Mouse (Mus musculus): ENCODE results near the gene Cep290. TPM values are rescaled to one million over a fixed set of nuclear protein-coding genes. Genes with fewer than 3 reads are reported as not detected.

The Cep290 gene
- 5.7 and 6.2 TPM in 2 replicates for polyA plus RNA-seq (2015; fragmentation: Nextera tagmentation; extraction: Ambion mirVana)

DNA sequence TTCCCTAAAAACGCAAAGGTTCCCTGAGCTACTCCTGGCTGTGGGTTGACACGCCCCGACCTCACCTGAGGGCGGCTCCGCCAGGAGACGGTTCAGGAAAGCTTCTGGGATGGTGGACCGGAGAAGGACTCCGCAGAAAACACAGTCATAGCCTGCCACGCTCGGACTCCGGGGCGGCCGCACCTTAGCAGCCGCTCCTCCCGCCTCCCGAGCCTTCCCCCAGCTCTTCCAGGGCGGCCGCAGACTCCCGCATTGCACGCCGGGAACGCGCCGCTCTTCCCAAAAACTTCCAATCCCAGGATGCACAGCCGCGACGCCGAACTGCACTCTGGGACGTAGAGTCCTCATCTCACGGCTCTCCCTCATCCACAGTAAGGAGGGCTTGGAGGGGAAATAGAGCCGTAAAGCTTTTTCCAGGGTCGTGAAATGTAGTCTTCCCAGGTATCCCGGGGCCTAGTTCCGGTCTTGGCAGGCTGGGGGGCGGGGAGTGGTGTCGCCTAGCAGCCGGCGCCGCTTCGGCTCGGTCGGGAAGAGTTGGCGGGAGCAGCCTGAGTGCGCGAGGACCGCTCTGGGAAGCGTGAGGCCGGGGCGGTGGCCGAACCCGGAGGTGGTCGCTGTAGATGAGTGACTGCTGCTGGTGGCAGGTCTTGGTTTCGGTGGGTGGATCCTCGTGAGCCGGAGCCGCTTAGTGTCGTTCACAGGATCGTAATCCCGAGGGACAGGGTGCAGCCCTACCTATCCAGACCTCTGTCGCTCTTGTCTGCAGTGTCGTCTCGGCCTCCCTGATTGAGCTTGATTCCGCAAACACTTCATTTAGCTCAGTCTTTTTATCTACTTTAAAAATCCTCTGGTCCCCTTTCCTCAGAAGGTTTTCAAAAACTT is at the start of gene Cep290, which contains the start of gene Tmtc3:
TSS of gene Cep290 (plus strand) at position 462 of the 882 bp plus-strand sequence.
TSS of gene Tmtc3 (minus strand) at position 254 of the 882 bp plus-strand sequence.
- H3K4me3 ChIP-seq: peak within 1 kb of the TSS; percentile 83
- peak within 1 kb of the TSS; percentile 85 for H3K4me2 ChIP-seq
- no peaks in the 10 kb centered on the region for H3K27me3 ChIP-seq
- peaks cover 14% of the 10 kb centered on the region for H3K4me1 ChIP-seq (replicated peaks)
- under 1% methylated on average over 63 of the region's 63 CpGs for WGBS
- H3K9ac ChIP-seq: peak within 1 kb of the TSS; percentile 86
- H3K36me3 ChIP-seq: peaks cover 5% of the 10 kb centered on the region; the same call in 1 of the 2 replicates
- H3K9me3 ChIP-seq: no peaks in the 10 kb centered on the region
- ATAC-seq (ENCODE audit: low read depth): peak; percentile 100
- H3K27ac ChIP-seq (replicated peaks): peak within 1 kb of the TSS; percentile 76

DNA sequence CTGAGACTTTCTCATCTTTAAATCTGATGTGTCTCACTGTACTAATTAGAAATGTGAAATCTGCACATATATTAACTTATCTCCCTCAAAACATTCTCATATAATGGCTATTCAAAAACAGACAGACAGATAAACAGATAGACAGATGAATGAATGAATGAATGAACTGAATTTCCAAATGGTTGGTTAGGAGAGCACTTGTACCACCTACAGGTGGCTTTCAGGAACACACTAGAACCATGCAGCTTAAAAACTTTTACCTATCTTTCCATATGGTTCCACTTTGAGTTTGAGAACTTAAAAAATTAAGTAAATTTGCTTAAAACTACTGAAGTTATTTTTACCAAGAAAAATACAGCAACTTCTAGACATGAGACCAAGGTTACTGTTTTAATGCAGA is 38.0 kb upstream of the Cep290 start:
- H3K4me1 ChIP-seq (replicated peaks): no peaks in the 10 kb centered on the region
- no peak for ATAC-seq (ENCODE audit: low read depth)
- H3K27me3 ChIP-seq: no peaks in the 10 kb centered on the region
- no peak overlapping the region for H3K4me3 ChIP-seq
- H3K9ac ChIP-seq: no peak overlapping the region
- no peaks in the 10 kb centered on the region for H3K9me3 ChIP-seq
- H3K27ac ChIP-seq (replicated peaks): no peak overlapping the region
- H3K36me3 ChIP-seq: peaks cover 27% of the 10 kb centered on the region
- no peak overlapping the region for H3K4me2 ChIP-seq

DNA sequence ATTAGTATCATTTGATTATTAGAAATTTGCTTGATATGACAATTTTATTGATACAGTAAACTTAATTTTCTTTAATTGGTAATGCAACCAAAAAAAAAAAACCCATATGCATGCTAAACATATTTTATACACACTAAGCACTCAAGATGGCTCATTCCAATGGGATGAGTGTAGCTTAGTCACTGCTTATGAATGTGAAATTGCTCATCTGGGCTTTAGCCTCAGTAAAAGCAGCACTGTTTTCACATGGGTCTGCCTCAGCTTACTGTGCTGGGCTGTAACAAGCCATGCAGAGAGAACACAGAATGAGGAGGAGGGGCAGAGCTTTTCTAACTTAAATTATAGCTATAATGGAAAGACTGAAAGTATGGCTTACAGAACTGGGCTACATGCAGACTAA is 26.8 kb upstream of the Cep290 start:
- no peaks in the 10 kb centered on the region for H3K27me3 ChIP-seq
- no peaks in the 10 kb centered on the region for H3K9me3 ChIP-seq
- H3K9ac ChIP-seq: no peak overlapping the region
- H3K4me3 ChIP-seq: no peak overlapping the region
- no peak for ATAC-seq (ENCODE audit: low read depth)
- H3K4me2 ChIP-seq: no peak overlapping the region
- peaks cover 28% of the 10 kb centered on the region for H3K36me3 ChIP-seq
- H3K27ac ChIP-seq (replicated peaks): no peak overlapping the region
- H3K4me1 ChIP-seq (replicated peaks): no peaks in the 10 kb centered on the region

DNA sequence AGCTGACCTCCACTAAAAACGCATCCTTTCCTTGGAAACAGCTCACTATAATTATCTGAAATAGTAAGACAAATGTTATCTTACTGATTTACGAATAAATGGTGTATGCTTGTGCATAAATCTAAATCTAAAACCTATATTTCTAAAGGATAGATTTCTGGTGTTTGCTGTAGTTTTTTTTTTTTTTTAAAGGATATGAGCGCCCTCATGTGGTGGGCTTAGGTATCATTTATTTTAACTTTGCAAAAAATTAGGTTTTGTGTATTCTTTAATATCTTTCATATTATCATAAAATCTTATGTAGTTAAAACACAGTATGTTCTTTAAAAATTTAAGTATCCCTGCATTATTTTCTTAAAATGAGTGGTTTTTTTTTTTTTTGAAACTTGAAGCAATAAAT is 12.3 kb upstream of the Cep290 start:
- Histone ChIP-seq H3K9me3 (no peaks in the 10 kb centered on the region), H3K36me3 (peaks cover 23% of the 10 kb centered on the region), H3K27me3 (no peaks in the 10 kb centered on the region), H3K4me1 (replicated peaks) (no peaks in the 10 kb centered on the region), H3K27ac (replicated peaks) (no peak overlapping the region), H3K9ac (no peak overlapping the region), H3K4me3 (no peak overlapping the region), H3K4me2 (no peak overlapping the region)
- ATAC-seq (ENCODE audit: low read depth): no peak
- WGBS: 61% methylated on average over 3 of the region's 3 CpGs

DNA sequence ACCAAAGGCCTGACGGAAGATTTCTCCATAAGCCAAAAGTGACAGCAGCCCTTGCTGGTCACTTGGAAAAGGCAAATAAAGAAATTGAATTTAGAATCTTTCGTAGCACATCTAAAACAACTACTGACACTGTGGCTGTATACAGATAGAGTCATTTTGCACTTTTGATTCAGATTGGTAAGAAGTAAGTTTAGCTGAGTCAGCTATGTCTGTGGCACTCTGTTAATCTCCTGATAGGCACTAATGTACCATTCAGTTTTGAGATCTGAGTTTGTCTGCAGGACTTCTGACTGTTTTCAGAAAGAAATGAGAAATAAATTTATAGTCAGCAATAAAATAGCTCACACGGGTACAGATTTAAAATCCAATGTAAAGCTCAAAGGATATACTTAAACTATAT is 7.8 kb upstream of the Cep290 start:
- no peak overlapping the region for H3K4me3 ChIP-seq
- no peaks in the 10 kb centered on the region for H3K4me1 ChIP-seq (replicated peaks)
- H3K9ac ChIP-seq: no peak overlapping the region
- WGBS: 93% methylated on average over 3 of the region's 3 CpGs
- no peaks in the 10 kb centered on the region for H3K27me3 ChIP-seq
- H3K27ac ChIP-seq (replicated peaks): no peak overlapping the region
- H3K36me3 ChIP-seq: peaks cover 15% of the 10 kb centered on the region
- no peak overlapping the region for H3K4me2 ChIP-seq
- no peaks in the 10 kb centered on the region for H3K9me3 ChIP-seq
- ATAC-seq (ENCODE audit: low read depth): no peak

DNA sequence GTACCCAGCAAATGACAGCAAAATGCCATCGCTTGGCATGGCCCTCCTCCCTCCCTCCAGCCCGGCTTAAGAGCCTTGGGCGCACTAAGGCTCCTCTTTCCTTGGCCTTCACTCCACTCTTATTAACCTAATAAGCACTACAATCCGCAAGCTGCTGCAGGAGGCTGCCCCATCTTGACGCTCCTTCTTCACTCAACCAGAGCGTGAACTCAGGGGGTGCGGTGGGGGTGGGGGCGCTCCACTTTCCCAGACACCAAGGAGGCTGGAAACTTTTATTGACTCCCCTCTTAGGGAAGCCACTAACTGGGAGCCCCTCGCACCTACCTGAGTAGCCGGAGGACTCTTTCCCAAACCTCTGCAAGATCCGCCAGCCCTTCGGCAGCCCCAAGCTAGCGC is 659 bp upstream of the Cep290 start:
- WGBS: under 1% methylated on average over 13 of the region's 13 CpGs
- H3K4me3 ChIP-seq: peak overlapping the region; percentile 83

DNA sequence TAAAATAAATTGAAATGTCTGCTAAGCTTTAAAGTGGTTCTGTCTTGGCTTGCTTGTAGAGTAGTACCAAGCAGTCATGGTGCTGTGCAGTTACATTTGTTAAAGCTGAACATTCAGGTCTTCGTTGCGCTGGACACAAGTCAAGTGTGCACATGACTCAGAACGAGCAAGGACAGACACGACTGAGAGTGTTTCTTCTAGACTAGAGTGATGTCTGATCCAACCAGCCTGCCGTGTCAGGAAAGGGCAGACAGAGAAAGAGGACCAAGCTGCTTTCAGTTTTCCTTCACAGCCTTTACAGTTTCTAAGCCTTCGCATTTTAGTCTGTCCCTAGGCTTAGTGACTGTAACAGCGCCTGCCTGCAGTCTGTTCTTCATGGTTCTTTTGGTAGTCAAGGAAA is 4.6 kb downstream of the Cep290 start:
- H3K9ac ChIP-seq: no peak overlapping the region
- ATAC-seq (ENCODE audit: low read depth): no peak
- H3K9me3 ChIP-seq: no peaks in the 10 kb centered on the region
- peaks cover 5% of the 10 kb centered on the region for H3K4me1 ChIP-seq (replicated peaks)
- no peaks in the 10 kb centered on the region for H3K27me3 ChIP-seq
- no peak overlapping the region for H3K27ac ChIP-seq (replicated peaks)
- H3K36me3 ChIP-seq: peaks cover 27% of the 10 kb centered on the region
- 91% methylated on average over 7 of the region's 7 CpGs for WGBS
- no peak overlapping the region for H3K4me2 ChIP-seq
- no peak overlapping the region for H3K4me3 ChIP-seq

More for the DNA sequence above, 659 bp upstream of the Cep290 start:
- H3K27ac ChIP-seq (replicated peaks): peak overlapping the region; percentile 76
- ATAC-seq (ENCODE audit: low read depth): peak; percentile 59
- no peaks in the 10 kb centered on the region for H3K9me3 ChIP-seq
- peak overlapping the region; percentile 86 for H3K9ac ChIP-seq
- peaks cover 14% of the 10 kb centered on the region for H3K4me1 ChIP-seq (replicated peaks)
- peak overlapping the region; percentile 85 for H3K4me2 ChIP-seq
- no peaks in the 10 kb centered on the region for H3K27me3 ChIP-seq
- H3K36me3 ChIP-seq: 0 out of 2 replicates have a peak, but pooled peaks cover 5% of the 10 kb centered on the region

DNA sequence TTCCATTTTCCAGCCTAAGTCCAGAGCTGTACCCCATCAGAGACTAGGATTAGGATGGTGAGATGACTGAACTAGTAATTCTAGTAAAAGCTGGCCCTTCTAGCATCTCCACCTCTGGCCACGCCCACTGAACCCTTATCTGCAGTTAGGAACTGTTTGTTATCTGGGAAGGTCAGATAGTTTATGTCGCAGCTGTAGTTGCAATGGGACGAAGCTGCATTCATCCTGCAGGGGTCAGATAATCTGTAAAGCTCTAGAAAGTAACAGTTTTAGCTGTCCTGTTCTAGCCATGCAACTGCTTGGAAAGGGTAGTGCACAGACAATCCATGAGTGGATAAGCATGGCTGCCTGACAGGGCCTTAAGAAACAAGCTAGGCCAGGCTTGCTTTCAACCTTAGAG is 11.0 kb downstream of the Cep290 start:
- Histone ChIP-seq H3K4me1 (replicated peaks) (no peaks in the 10 kb centered on the region), H3K27ac (replicated peaks) (no peak overlapping the region), H3K4me3 (no peak overlapping the region), H3K9ac (no peak overlapping the region), H3K27me3 (no peaks in the 10 kb centered on the region), H3K36me3 (peaks cover 55% of the 10 kb centered on the region), H3K9me3 (no peaks in the 10 kb centered on the region), H3K4me2 (no peak overlapping the region)
- no peak for ATAC-seq (ENCODE audit: low read depth)
- 85% methylated on average over 3 of the region's 3 CpGs for WGBS

DNA sequence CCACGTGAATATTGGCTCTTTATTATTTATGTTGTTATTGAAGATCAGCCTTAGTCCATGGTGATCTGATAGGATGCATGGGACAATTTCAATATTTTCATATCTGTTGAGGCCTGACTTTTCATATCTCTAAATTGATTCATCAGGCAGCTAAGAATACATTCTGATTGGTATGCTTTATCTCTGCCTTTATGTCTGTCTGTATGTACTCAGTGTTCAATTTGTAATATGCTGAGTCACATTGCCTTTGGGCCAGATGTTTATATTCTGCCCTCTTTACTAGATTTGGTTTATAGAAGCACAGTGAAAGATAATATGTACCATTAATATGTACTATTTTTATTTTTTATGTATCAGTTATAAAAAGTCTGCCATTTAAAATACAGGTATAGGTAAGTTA is 20.8 kb downstream of the Cep290 start:
- WGBS: 100% methylated on average over 1 of the region's 1 CpGs

DNA sequence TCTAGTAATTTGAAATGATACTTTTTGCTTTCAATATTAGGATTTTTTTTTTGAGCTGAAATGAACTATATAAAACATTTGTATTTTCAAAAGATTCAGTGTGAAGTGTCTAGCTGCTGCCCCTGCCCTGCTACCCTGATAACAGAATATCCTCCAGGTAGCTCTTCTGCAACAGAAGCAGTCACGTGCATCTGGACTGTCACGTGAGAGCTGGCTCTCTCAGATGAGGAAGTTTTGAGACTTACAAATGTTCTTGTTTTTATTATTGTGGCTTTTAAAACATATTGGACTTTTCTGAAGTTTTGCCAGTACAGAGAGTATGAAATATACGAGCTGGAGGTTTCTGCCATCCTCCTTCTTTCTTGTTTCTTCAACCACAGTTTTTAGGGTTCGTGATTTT is 34.3 kb downstream of the Cep290 start:
- 92% methylated on average over 4 of the region's 4 CpGs for WGBS
- ATAC-seq (ENCODE audit: low read depth): no peak
- Histone ChIP-seq H3K27ac (replicated peaks) (no peak overlapping the region), H3K4me3 (no peak overlapping the region), H3K4me2 (no peak overlapping the region), H3K9ac (no peak overlapping the region), H3K4me1 (replicated peaks) (no peaks in the 10 kb centered on the region), H3K36me3 (peaks cover 23% of the 10 kb centered on the region), H3K27me3 (no peaks in the 10 kb centered on the region), H3K9me3 (no peaks in the 10 kb centered on the region)

More for the DNA sequence above, 20.8 kb downstream of the Cep290 start:
- H3K9me3 ChIP-seq: no peaks in the 10 kb centered on the region
- no peak overlapping the region for H3K9ac ChIP-seq
- H3K36me3 ChIP-seq: peaks cover 31% of the 10 kb centered on the region
- H3K4me3 ChIP-seq: no peak overlapping the region
- no peaks in the 10 kb centered on the region for H3K4me1 ChIP-seq (replicated peaks)
- no peak overlapping the region for H3K4me2 ChIP-seq
- H3K27me3 ChIP-seq: no peaks in the 10 kb centered on the region
- no peak for ATAC-seq (ENCODE audit: low read depth)
- H3K27ac ChIP-seq (replicated peaks): no peak overlapping the region

DNA sequence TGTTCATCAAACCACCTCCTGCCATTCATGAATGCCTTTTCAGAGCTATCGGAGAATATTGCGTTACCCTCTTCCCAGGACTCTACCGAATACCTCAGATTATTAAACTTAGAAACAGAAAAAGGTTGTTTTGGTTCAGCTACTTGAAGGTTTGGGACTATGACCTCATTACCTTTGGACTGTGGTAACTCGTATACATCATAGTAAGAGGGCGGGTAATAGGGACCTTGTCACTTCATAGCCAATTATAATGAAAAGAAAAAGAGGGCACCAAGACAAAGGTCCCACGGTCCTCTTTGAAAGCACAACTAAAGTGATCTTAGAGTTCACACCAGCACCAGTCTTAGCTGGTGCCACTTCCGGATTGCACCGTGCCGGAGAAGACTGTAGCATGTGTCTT is 35.0 kb downstream of the Cep290 start:
- Histone ChIP-seq H3K36me3 (peaks cover 23% of the 10 kb centered on the region), H3K9ac (no peak overlapping the region), H3K4me2 (no peak overlapping the region), H3K4me3 (no peak overlapping the region), H3K9me3 (no peaks in the 10 kb centered on the region), H3K27ac (replicated peaks) (no peak overlapping the region), H3K4me1 (replicated peaks) (no peaks in the 10 kb centered on the region), H3K27me3 (no peaks in the 10 kb centered on the region)
- ATAC-seq (ENCODE audit: low read depth): no peak
- 87% methylated on average over 9 of the region's 9 CpGs for WGBS

DNA sequence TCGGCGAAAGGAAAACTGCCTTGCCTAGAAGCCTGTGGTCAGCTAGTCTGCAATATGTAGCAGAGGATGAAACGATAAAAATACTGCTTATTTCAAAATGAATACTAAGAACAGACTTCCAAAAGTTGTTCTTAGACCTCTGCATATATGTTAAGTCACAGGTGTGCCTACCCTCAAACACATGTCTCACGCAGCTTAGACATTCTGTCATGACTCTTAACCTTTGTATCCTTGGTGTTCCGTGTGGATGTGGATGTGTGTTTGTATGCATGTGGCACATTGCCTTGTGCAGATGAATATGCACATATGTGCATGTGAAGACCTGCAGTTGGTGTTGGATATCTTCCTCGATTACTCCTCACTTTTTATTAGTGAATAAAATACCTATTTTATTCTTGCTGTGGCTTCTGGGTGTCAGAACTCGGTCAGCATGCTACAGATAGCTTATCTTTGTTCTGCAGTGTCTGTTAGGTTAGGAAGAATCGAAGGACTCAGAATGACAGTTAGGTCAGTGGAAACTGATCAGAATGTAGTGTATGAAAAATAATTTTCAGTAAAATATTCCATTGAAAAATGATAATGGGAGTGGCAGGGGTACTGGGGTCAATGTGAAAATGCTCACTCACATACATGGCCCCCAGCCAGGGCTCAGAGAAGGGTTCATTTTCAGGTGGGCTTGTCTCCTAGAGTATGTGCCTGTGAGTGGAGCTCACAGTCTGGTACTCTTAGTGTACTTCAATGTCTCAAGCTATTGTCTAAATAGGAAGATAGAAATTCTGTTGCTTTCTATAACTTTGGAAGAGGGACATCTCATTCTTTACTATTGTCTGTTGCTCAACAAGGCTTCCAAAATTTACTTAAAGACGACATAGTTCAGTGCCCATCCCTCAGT is 37.4 kb downstream of the Cep290 start:
- H3K36me3 ChIP-seq: peaks cover 12% of the 10 kb centered on the region
- no peaks in the 10 kb centered on the region for H3K4me1 ChIP-seq (replicated peaks)
- WGBS: 93% methylated on average over 9 of the region's 9 CpGs
- H3K27me3 ChIP-seq: no peaks in the 10 kb centered on the region
- no peak for ATAC-seq (ENCODE audit: low read depth)
- no peak overlapping the region for H3K9ac ChIP-seq
- H3K4me2 ChIP-seq: no peak overlapping the region
- H3K27ac ChIP-seq (replicated peaks): no peak overlapping the region
- H3K9me3 ChIP-seq: no peaks in the 10 kb centered on the region
- no peak overlapping the region for H3K4me3 ChIP-seq

All from neural tube, embryonic 13.5 days (tissue).